Mouse (Mus musculus) liver, postnatal 0 days (tissue): ENCODE measurements around the gene Rasgrp2.

Source experiments
- CTCF ChIP-seq: sonication (generic); IDR thresholded peaks from 2 replicates; pipeline ENCODE4 v1.5.1; 2016; ENCODE audit warnings: antibody characterized with exemption, low read depth
- EP300 ChIP-seq: IDR thresholded peaks from 2 replicates; pipeline ENCODE4 v1.6.1; 2016; ENCODE audit warnings: antibody characterized with exemption, low read depth, mild to moderate bottlenecking

- TF ChIP-seq CTCF (no peak), EP300 (no peak)
Observed at GRCm38 (mm10) chr19:6425595-6425994, 26.5 kb downstream of the Rasgrp2 start.
